Mouse (Mus musculus): ENCODE measurements around the gene Polr2m.

The Polr2m gene

DNA sequence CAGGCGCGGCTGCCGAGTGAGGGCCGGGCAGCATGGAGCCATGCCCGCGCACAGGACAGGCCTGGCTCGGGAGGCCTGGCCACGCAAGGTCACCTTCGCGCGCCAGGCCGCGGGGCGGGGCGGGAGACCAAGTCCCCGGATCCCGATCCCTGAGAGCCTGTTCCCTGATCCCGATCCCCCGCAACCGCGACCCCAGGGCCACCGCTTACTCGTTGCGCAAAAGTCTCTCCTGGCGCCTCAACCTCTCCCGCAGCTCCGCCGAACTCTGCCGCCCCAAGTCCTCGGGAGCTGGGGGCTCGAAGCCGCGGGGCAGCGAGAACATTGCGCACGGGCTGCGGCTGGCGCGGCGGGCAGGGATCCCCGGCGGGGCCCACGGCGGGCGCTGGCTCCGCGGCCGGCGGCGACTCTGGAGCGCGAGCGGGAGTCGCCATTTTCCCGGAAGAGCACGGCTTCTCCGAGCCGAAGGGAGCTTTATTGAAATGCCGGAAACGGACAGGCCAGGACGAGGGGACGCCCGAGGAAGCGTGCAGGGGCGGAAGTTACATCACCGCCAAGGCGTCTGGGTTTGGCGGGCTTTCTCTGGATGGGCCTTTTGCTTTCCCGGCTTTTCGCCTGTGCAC is at the start of gene Polr2m:
Gene Polr2m, minus strand, starts transcription at position 461 of the 620 bp plus-strand sequence.
- in situ Hi-C loops (cut with MboI; ENCODE audit: unreplicated experiment in 2 of 2): loop anchor here in 1 of 2 experiments (25.0 kb wide), 1 partner anchor 1627 kb away; the partner anchor contains the start of genes Gm20509, Khdc3 and Rsl24d1

DNA sequence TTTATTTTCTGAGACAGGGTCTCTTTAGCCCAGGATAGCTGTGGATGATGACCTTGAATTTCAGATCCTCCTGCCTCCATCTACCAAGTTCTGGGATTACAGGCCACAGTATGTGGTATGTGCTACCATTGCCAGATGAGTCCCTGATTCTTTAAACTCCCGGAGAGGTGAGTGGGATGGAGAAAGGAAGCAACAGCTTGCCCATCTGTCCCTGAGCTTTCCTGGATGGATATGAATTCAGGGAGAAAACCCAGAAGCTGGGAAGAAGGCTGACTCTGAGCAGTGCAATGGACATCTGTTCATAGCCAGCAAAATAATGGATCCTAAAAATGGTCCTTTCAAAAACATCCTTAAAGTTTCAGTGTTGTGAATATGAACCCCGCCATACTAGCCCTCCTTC is 49.3 kb upstream of the Polr2m start:
- in situ Hi-C loops (cut with MboI; ENCODE audit: unreplicated experiment in 2 of 2): loop anchor here in 1 of 2 experiments (10.0 to 25.0 kb wide), 2 partner anchors 180 to 323 kb away; partner anchors contain the start of gene Aldh1a2

DNA sequence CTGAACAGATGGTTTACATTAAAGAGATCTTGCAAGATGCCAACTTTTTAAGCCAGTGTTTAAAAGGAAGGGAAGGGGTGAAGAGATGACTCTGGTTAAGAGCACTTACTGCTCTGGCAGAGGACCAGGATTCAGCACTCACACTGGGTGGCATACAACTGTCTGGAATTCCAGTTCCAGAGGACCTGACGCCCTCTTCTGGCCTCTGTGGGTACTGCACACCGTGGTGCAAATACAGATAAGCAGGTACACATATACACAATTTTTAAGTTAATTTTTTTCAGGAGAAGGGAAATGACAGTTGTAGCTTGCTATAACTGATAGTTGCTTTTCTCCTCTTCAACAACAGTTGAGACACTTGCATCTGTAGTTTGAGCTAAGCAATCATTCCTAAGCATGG is 44.2 kb upstream of the Polr2m start:
- in situ Hi-C loops (cut with MboI; ENCODE audit: unreplicated experiment in 2 of 2): loop anchor here in 1 of 2 experiments (10.0 to 25.0 kb wide), 2 partner anchors 175 to 318 kb away; partner anchors contain the start of gene Aldh1a2

DNA sequence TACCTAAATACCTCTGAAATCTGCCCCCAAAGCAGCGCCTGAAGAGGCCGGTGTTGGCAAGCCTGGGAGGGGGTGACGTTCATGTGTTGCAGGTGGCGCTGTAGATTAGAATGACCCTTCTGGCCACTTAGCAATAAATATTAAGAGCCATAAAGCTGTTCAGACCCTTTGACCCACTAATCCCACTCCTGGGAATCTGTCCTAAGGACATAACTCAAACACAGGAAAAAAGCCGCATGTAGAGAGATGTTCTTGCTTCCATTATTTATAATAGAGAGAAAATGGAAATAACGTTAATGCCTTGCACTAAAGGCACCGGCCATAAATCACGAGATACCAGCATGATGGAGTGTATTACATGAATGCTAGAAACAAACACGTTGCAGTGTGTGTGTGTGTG is 41.7 kb upstream of the Polr2m start:
- in situ Hi-C loops (cut with MboI; ENCODE audit: unreplicated experiment in 2 of 2): loop anchor here in 1 of 2 experiments (25.0 kb wide), 1 partner anchor 315 kb away; the partner anchor contains the start of gene Aldh1a2

DNA sequence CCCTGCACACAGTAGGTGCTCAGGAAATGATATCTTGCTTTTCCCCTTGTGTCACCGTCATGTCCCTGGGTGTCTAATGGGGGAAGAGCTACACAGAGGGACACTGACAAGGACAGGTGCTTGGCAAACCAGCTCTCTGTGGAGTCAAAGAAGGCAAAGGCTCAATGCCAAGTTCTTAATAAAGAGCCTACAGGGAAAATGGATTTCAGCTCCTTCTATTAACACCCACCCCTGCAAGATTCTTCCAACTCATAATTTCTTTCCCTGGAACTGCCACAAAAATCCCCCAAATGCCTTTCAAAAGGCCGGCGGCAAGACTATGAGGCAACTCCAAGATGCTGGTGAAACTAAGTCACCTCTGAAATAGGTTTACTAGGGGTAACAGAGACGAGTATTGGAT is 38.2 kb upstream of the Polr2m start:
- in situ Hi-C loops (cut with MboI; ENCODE audit: unreplicated experiment in 2 of 2): no loop called here

DNA sequence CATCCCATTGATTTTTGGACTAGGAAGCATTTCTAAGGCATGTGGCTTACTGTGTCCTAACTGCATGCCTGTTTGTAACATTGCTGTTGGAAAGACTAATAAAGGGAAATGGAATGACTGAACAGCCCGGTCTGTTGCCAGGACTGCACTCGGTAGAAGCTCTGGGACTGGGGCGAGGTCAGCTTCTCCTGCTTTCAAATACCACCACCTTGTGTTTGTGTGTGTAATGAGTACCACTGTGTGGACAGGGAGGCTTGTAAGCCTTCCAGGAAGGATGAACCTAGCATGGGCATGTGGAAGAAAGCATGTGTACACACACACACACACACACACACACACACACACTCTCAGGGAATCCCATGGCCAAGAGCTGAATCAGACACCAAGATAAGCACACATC is 34.1 kb upstream of the Polr2m start:
- in situ Hi-C loops (cut with MboI; ENCODE audit: unreplicated experiment in 2 of 2): no loop called here

DNA sequence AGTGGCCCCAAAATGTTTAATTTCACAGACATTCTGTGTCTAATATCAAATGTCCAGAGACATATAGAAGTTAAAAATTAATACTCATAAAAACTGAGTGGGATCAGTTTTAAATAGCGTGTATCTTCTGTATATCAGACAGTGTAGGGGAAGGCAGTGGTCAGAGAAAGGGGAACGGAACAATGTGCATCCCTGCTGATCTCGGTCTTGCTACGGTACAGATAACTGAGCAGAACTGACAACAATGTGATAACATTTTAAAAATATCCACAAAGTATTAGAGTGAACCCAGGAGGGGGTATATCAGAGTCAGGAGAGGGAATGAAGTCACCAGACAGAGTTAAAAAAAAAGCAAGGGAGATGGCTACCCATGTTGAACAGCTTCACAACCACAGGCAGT is 31.8 kb upstream of the Polr2m start:
- in situ Hi-C loops (cut with MboI; ENCODE audit: unreplicated experiment in 2 of 2): no loop called here

DNA sequence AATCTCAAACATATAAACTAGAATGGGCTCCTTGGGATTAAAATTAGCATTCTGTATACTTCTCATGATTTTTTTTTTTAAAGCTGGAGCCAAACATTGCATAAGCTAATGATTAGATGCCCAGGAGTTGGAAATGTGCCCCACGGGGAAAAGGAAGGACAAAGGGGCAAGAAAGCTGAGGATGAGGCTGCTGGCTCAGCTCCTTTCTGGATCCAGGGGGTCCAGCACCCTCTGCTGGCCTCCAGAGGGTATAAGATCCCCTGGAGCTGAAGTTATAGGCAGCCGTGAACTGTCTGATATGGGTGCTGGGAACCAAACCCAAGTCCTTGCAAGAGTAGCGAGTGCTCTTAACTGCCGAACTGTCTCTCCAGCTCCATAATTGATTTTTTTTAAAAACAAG is 30.1 kb upstream of the Polr2m start:
- in situ Hi-C loops (cut with MboI; ENCODE audit: unreplicated experiment in 2 of 2): no loop called here

DNA sequence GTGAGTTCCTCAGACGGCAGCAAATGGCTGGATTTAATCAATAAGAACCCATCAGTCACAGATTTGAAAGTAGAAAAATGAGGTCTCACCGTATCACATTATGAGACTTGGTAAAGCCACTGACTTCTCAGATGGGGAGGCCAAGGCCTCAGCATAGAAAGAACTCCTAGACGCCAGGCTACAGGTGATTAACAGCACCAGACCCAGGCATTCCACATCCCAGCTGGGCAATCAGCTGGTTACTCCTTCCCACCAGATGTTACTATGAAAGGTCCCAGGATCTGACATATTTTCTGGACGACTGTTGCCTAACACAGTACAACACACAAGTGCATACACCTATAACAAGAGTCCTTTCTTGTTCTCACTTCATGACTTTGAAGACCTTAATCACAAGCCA is 27.8 kb upstream of the Polr2m start:
- in situ Hi-C loops (cut with MboI; ENCODE audit: unreplicated experiment in 2 of 2): no loop called here

DNA sequence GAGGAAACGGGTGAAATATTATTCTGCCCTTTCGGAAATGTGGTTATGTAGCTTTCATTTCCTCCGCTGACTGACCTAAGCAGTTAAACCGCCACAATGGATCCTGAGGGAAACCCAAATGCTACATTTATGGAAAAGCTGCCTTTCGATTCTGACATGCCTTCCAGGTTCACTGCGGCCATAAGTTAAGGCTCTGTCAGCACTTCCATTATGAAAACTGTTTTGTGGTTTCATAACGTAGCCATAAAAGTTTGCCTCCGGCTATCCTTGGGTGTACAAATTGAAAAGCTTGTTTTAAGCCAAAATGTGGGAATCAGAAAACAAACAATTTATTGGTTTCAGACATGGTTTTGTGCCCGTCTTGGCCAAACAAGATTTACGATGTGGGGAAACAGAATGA is 27.2 kb upstream of the Polr2m start:
- in situ Hi-C loops (cut with MboI; ENCODE audit: unreplicated experiment in 2 of 2): no loop called here

DNA sequence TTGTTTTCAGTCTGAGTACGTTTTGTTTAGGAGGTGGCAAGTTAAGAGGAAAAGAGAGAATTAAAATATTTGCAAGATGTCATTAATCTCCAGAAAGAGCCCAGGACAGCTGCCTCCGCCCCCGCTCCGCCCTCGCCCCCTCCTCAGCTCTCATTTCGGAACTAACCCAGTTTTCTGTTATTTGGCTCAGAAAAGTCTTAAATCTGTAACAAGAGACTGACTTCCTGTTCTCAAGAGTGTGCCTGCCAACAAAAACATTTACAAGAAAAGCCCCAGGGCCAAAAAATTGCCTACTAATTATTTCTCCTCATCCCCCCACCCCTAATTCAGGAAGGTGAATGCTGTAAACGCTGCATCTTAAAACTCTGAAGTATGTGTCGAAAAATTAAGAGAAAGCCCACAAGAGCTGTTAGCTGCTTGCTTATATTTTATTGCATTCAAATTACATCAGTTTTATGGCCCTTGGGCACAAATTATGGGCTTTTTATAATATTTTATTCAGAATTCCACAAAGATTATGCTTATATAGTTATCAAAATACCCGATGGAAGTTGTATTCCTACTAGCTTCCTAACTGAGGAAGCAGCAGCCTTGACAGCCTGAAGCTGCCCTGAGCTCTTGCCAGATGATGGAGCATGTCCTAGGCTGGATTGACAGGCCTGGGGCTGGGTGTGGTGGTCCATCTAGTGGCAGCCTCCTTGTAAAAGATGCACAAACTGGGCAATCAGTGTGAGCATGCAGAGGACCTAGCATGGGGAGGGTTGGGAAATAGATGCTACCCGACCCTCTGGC is 12.9 kb upstream of the Polr2m start:
- in situ Hi-C loops (cut with MboI; ENCODE audit: unreplicated experiment in 2 of 2): loop anchor here in 1 of 2 experiments (25.0 kb wide), 1 partner anchor 1614 kb away; the partner anchor contains the start of genes Gm20509, Khdc3 and Rsl24d1

DNA sequence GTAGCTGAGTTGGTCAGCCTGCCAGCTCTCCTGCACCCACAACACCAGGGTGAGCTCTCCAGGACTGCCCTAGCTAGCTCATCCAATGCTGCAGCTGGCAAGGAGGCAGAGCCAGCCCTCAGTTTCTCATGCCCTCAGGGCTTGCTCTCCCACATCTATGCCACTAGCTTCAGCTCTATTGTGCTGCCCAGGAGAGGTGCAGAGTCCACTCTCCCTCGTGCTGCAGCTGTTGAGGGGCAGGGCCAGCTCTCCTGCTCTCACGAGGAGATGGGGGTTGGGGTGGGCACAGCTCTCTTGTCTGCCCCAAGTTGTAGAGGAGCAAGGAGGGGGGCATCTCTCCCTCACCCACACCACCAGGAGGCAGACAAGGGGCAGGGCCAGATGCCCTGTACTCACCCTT is 10.9 kb upstream of the Polr2m start:
- in situ Hi-C loops (cut with MboI; ENCODE audit: unreplicated experiment in 2 of 2): loop anchor here in 1 of 2 experiments (25.0 kb wide), 1 partner anchor 1616 kb away; the partner anchor contains the start of genes Gm20509, Khdc3 and Rsl24d1

DNA sequence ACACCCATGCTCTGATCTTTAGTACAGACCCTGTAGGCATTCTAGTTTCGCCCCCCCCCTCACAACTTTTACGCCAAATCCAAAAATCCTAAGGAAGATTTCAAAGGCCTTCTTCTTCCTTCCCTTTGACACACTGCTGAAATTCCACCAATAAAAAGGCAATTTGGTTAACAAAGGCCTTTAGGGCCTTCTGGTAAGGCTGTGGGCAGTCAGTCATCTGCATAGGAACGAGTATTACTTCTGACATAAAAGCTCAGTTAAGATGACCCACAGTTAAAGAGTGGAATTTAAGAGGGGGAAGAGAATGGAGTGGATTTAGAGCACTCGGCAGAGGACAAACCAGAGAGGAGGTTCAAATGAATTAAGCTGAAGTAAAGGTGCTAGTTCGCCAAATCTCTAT is 8.0 kb upstream of the Polr2m start:
- in situ Hi-C loops (cut with MboI; ENCODE audit: unreplicated experiment in 2 of 2): loop anchor here in 1 of 2 experiments (25.0 kb wide), 1 partner anchor 1619 kb away; the partner anchor contains the start of genes Gm20509, Khdc3 and Rsl24d1

DNA sequence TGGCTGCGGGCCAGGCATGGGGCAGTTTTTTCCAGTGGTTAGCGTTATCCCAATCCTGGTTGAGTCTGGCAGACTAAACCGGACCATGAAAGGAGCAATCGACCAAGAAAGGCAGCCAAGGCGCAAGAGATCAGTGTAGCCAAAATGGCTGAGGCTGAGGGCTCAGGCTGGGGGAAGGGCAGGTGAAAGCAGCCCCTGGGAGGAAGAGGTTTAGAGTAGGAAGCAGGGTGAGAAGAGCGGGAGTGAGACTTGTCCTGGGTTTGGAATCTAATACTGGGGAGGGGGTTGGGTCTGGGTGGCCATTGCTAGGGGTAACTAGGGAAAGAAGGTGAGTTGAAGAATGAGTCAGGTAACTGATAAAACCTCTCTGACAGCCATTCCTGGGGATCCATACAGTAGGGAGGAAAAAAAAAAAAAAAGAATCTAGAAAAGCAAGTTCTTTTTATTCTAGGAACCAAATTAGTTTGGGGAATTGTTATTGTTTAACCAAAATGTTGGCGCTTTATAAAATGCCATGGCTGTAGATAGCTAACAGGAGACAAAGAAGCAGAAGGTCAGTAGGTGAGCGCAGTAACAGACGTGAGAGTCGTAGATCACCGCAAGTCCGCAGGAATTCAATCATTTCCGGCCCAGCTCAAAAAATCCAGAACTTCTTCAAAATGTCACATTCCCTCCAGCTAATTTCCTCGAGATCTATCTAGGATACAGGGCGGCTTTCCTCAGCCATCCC is 6.7 kb upstream of the Polr2m start:
- in situ Hi-C loops (cut with MboI; ENCODE audit: unreplicated experiment in 2 of 2): loop anchor here in 1 of 2 experiments (25.0 kb wide), 1 partner anchor 1620 kb away; the partner anchor contains the start of genes Gm20509, Khdc3 and Rsl24d1

DNA sequence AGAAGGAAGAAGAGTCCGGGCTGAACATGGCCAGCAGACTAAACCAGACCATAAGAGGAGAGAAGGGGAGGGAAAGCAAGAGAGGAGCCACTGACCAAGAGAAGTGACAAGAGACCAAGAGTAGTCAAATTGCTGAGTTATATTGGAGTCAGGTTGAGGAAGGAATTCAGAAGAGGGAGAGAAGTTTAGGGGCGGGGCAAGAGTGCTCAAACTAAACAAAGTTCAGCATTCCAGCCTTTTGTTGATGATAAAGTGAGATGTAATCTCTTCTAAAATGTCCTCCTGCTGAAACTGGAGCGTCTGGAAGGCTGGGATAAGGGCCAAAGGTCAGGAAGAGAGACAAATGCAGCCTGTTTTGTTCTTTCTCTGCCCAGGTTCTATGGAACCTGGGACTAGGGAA is 4.3 kb upstream of the Polr2m start:
- in situ Hi-C loops (cut with MboI; ENCODE audit: unreplicated experiment in 2 of 2): loop anchor here in 1 of 2 experiments (25.0 kb wide), 1 partner anchor 1622 kb away; the partner anchor contains the start of genes Gm20509, Khdc3 and Rsl24d1

DNA sequence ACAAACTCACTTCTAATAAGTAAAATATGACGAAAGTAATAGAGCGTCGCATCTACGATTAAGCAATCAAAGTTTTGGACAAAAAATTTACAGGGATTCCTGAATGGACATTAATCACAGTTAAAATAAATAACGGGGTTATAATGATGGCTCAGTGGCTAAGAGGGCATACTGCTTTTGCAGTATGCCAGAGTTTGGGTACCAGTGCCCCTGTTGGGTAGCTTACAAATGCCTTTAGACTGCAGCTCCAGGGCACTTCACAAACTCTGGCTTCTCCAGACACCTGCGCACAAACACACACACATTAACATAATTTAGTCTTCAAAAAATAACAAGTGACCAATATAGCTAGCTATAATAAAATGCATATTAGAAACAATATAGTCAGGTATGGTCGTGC is 392 bp upstream of the Polr2m start:
- in situ Hi-C loops (cut with MboI; ENCODE audit: unreplicated experiment in 2 of 2): loop anchor here in 1 of 2 experiments (25.0 kb wide), 1 partner anchor 1626 kb away; the partner anchor contains the start of genes Gm20509, Khdc3 and Rsl24d1

DNA sequence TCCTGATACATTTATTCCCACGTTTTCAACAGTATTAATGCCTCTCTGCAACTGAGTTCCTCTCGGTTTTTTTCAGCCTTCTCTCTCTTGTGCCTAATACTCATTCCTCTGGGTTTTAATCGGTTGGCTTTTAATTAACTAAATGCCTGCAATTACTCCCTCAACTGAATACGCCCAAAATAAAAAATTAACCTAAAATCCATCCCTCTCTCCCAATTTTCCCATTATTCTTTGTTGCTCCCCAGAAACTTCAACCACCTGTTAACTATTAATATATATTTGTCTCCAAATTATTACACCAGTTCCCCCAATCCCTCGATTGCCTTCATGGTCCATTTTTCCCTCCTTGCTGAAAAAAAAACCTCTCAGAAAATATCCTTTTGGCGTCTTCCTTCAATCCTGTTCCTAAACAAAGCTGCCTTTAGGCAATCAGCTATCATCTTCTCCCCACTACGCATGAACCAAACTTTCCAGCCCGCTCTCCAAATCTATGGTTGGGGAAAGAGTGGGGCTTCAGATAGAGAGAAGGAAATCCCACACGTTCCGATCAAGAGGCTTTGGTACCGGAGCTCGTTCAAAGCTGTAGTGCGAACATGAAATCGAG is 762 bp downstream of the Polr2m start:
- in situ Hi-C loops (cut with MboI; ENCODE audit: unreplicated experiment in 2 of 2): loop anchor here in 1 of 2 experiments (25.0 kb wide), 1 partner anchor 1627 kb away; the partner anchor contains the start of genes Gm20509, Khdc3 and Rsl24d1

DNA sequence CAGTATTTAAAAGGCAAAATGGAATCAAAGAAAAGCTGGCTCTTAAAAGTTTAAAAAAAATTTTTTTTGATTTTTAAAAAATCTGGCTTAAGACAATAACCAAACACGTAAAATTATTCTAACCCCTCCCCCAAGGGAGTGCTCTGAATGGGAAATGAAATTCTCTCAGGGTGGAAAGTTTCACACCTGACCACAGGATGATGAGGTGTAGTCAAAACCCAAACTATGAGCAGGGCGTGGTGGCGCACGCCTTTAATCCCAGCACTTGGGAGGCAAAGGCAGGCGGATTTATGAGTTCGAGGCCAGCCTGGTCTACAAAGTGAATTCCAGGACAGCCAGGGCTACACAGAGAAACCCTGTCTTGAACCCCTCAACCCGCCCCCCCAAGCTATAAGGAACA is 1.9 kb downstream of the Polr2m start:
- in situ Hi-C loops (cut with MboI; ENCODE audit: unreplicated experiment in 2 of 2): loop anchor here in 1 of 2 experiments (25.0 kb wide), 1 partner anchor 1628 kb away; the partner anchor contains the start of genes Gm20509, Khdc3 and Rsl24d1

DNA sequence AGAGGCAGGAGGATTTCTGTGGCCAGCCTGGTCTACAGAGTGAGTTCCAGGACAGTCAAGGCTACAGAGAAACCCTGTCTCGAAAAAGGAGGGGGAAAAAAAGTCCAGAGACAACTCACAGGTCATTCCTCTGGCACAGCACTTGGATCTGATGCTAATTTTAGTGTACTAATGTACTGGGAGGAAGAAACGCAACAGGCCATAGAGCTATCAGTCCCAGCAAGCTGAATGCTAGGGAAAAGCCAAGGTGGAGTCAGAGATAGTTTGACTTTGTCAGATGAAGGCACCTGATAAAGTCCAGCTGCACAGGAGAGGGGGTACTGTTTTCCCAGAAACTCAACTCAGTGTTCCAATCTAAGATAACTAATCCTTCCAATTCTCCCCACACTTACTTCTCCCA is 5.4 kb downstream of the Polr2m start:
- in situ Hi-C loops (cut with MboI; ENCODE audit: unreplicated experiment in 2 of 2): loop anchor here in 1 of 2 experiments (25.0 kb wide), 1 partner anchor 1632 kb away; the partner anchor contains the start of genes Gm20509, Khdc3 and Rsl24d1

All from v-Abl transformed pro-B cells (cell line).